Mouse (Mus musculus): ENCODE measurements around the gene Zfp518b. TPM values are rescaled to one million over a fixed set of nuclear protein-coding genes. Genes with fewer than 3 reads are reported as not detected.

Gene Zfp518b
- total and polyA plus RNA-seq, 3 experiments, result not detected

- no peaks in the 10 kb centered on the region for H3K36me3 ChIP-seq (ENCODE audit: control insufficient read depth in 1 of 2, insufficient read depth in 2 of 2, low read length in 2 of 2)
- DNase-seq (ENCODE audit: low read depth, low spot score), result peak; percentile 29
- H3K27me3 ChIP-seq (ENCODE audit: control insufficient read depth in 1 of 2, insufficient read depth in 2 of 2, low read length in 2 of 2), result peaks cover 0 to 1% of the 10 kb centered on the region in 2 experiments; a peak in 1 of 4 replicates
- H3K9me3 ChIP-seq (replicated peaks; ENCODE audit: insufficient read depth, low read length), result no peaks in the 10 kb centered on the region
- no peak overlapping the region for H3K4me3 ChIP-seq (ENCODE audit: control insufficient read depth in 1 of 2, insufficient read depth in 1 of 2, low read depth in 2 of 2, low read length in 2 of 2)
- H3K27ac ChIP-seq (ENCODE audit: control insufficient read depth, low read depth, low read length), result no peak overlapping the region
- no peaks in the 10 kb centered on the region for H3K79me2 ChIP-seq (ENCODE audit: control insufficient read depth, insufficient read depth, low read length, poor library complexity)
- no peaks in the 10 kb centered on the region for H3K4me1 ChIP-seq (ENCODE audit: control insufficient read depth in 1 of 2, insufficient read depth in 2 of 2, low read length in 2 of 2)
- TF ChIP-seq KAT2A (conservative IDR thresholded peaks at IDR 0.05; ENCODE audit: low read depth, low read length) (no peak), E2F4 (IDR thresholded peaks at IDR 0.05; ENCODE audit: borderline replicate concordance, low read depth, low read length) (no peak), CHD2 (IDR thresholded peaks at IDR 0.05; ENCODE audit: low read length) (no peak), EP300 (IDR thresholded peaks at IDR 0.05; ENCODE audit: low read depth in 1 of 2, low read length in 2 of 2) (no peak), USF1 (IDR thresholded peaks at IDR 0.05; ENCODE audit: low read depth, low read length) (no peak), JUND (IDR thresholded peaks at IDR 0.05; ENCODE audit: low read depth, low read length) (no peak), RAD21 (IDR thresholded peaks at IDR 0.05; ENCODE audit: low read depth, low read length) (peak; percentile 51), MYC (IDR thresholded peaks at IDR 0.05; ENCODE audit: low read depth, low read length) (no peak), MEF2A (IDR thresholded peaks at IDR 0.05; ENCODE audit: extremely low read depth, insufficient replicate concordance, low read depth, low read length, poor library complexity, severe bottlenecking) (no peak), USF2 (IDR thresholded peaks at IDR 0.05; ENCODE audit: borderline replicate concordance in 1 of 2, insufficient read depth in 1 of 2, low read depth in 1 of 2, low read length in 2 of 2) (no peak), BHLHE40 (IDR thresholded peaks at IDR 0.05; ENCODE audit: borderline replicate concordance, low read depth, low read length) (no peak), HCFC1 (IDR thresholded peaks at IDR 0.05; ENCODE audit: low read depth, low read length) (no peak), MYB (IDR thresholded peaks at IDR 0.05; ENCODE audit: low read depth, low read length) (no peak), ZNF384 (IDR thresholded peaks at IDR 0.05; ENCODE audit: low read depth, low read length) (no peak), POLR2A (IDR thresholded peaks at IDR 0.05; ENCODE audit: control insufficient read depth in 1 of 2, insufficient read depth in 1 of 2, low read depth in 1 of 2, low read length in 2 of 2, poor library complexity in 1 of 2) (no peak), MAFK (IDR thresholded peaks at IDR 0.05; ENCODE audit: borderline replicate concordance, low read depth, low read length) (no peak), CTCF (IDR thresholded peaks at IDR 0.05 in 2 of 3, conservative IDR thresholded peaks at IDR 0.05 in 1 of 3; ENCODE audit: control insufficient read depth in 1 of 3, insufficient read depth in 1 of 3, low read depth in 2 of 3, low read length in 3 of 3, poor library complexity in 1 of 3, severe bottlenecking in 1 of 3) (peak in 2 of 3 experiments; percentile 2 to 60; a peak in 2 of 6 replicates), SMC3 (IDR thresholded peaks at IDR 0.05; ENCODE audit: low read depth, low read length) (peak; percentile 55), POLR2AphosphoS2 (IDR thresholded peaks at IDR 0.05; ENCODE audit: low read length) (no peak), NELFE (IDR thresholded peaks at IDR 0.05; ENCODE audit: low read depth, low read length) (no peak), NRF1 (IDR thresholded peaks at IDR 0.05; ENCODE audit: insufficient read depth, low read depth, low read length, poor library complexity, severe bottlenecking) (no peak), MAZ (IDR thresholded peaks at IDR 0.05; ENCODE audit: low read depth, low read length) (no peak)
- H3K9ac ChIP-seq (ENCODE audit: control insufficient read depth, low read depth, low read length, poor library complexity, severe bottlenecking), result no peak overlapping the region
Measured at GRCm38 (mm10) chr5:38620783-38621182, 63.8 kb downstream of the Zfp518b start.
